Mouse (Mus musculus) heart, embryonic 15.5 days (tissue): ENCODE data around the gene Tspan14. TPM values are rescaled to one million over a fixed set of nuclear protein-coding genes. Genes with fewer than 3 reads are reported as not detected.

Source experiments
- ATAC-seq: fragments of 200-750 bp; cut with Nextera tagmentation; replicated peaks from 2 replicates; pipeline ENCODE4 v1.8.0; 2017; ENCODE audit warnings: low read depth, moderate TSS enrichment; ENCODE audit not compliant: insufficient number of reproducible peaks, insufficient read depth, low FRiP score
- H3K27ac ChIP-seq: fragments of 300-500 bp; sonication (generic); 2 replicates; pipeline ENCODE4 v1.5.1; 2015; ENCODE audit warnings: mild to moderate bottlenecking, inconsistent platforms
- H3K27me3 ChIP-seq: fragments of 300-500 bp; sonication (generic); 2 replicates; pipeline ENCODE4 v1.6.1; 2015; ENCODE audit warnings: inconsistent platforms
- H3K36me3 ChIP-seq: fragments of 300-500 bp; sonication (generic); 2 replicates; pipeline ENCODE4 v1.6.1; 2015; ENCODE audit warnings: mild to moderate bottlenecking, inconsistent platforms
- H3K4me1 ChIP-seq: fragments of 300-500 bp; sonication (generic); replicated peaks from 2 replicates; pipeline ENCODE4 v1.6.1; 2015; ENCODE audit warnings: inconsistent platforms
- H3K4me2 ChIP-seq: fragments of 300-500 bp; sonication (generic); 2 replicates; pipeline ENCODE4 v1.6.1; 2015; ENCODE audit warnings: inconsistent platforms, mild to moderate bottlenecking, moderate library complexity
- H3K4me3 ChIP-seq: fragments of 300-500 bp; sonication (generic); 2 replicates; pipeline ENCODE4 v1.5.1; 2015; ENCODE audit warnings: mild to moderate bottlenecking, inconsistent platforms
- H3K9ac ChIP-seq: fragments of 300-500 bp; sonication (generic); 2 replicates; pipeline ENCODE4 v1.6.1; 2015; ENCODE audit warnings: mild to moderate bottlenecking, inconsistent platforms
- H3K9me3 ChIP-seq: fragments of 300-500 bp; sonication (generic); replicated peaks from 2 replicates; pipeline ENCODE4 v1.6.1; 2016; ENCODE audit warnings: inconsistent platforms
- WGBS: fragments of 180-500 bp; shearing (Covaris S2); methylation state at CpG from one replicate; pipeline ENCODE4 v1.1.7; 2015; ENCODE audit warnings: mixed read lengths; 5-methylcytosine and 5-hydroxymethylcytosine counted together
- polyA plus RNA-seq: library from polyadenylated mRNA; unstranded; fragments of >200 nt; fragmentation: Nextera tagmentation; extraction: Ambion mirVana; gene quantifications from 2 replicates; pipeline ENCODE4 v1.2.1, GENCODE M21; 2015

Tspan14 gene
- polyA plus RNA-seq: 32.7 and 50.9 TPM in 2 replicates

- H3K4me3 ChIP-seq: peak within 1 kb of the TSS; percentile 94
- H3K4me1 ChIP-seq: peaks cover 40% of the 10 kb centered on the region
- peak; percentile 41 for ATAC-seq
- H3K9ac ChIP-seq: peak within 1 kb of the TSS; percentile 92
- H3K27me3 ChIP-seq: no peaks in the 10 kb centered on the region
- H3K36me3 ChIP-seq: no peaks in the 10 kb centered on the region
- H3K27ac ChIP-seq: peak within 1 kb of the TSS; percentile 92
- WGBS: under 1% methylated on average over 53 of the region's 54 CpGs
- H3K4me2 ChIP-seq: peak within 1 kb of the TSS; percentile 94
- no peaks in the 10 kb centered on the region for H3K9me3 ChIP-seq
Measured at GRCm38 (mm10) chr14:40966392-40966861, at the start of gene Tspan14. Tspan14 (minus strand) TSS chr14:40966807.

GRCm38 (mm10) chr14:41014701-41015240 is 48.2 kb upstream of the Tspan14 start:
- no peaks in the 10 kb centered on the region for H3K36me3 ChIP-seq
- H3K9ac ChIP-seq: no peak overlapping the region
- H3K27ac ChIP-seq: no peak overlapping the region
- H3K27me3 ChIP-seq: no peaks in the 10 kb centered on the region
- no peaks in the 10 kb centered on the region for H3K9me3 ChIP-seq
- no peak overlapping the region for H3K4me3 ChIP-seq
- H3K4me2 ChIP-seq: no peak overlapping the region
- 66% methylated on average over 5 of the region's 5 CpGs for WGBS
- peaks cover 20% of the 10 kb centered on the region for H3K4me1 ChIP-seq
- no peak for ATAC-seq

- ATAC-seq: peak; percentile 93
- Histone ChIP-seq H3K27me3 (no peaks in the 10 kb centered on the region), H3K9ac (peak within 1 kb of the TSS; percentile 67), H3K36me3 (no peaks in the 10 kb centered on the region), H3K4me1 (peaks cover 20% of the 10 kb centered on the region), H3K4me3 (peak within 1 kb of the TSS; percentile 63), H3K4me2 (peak within 1 kb of the TSS; percentile 91), H3K9me3 (no peaks in the 10 kb centered on the region), H3K27ac (peak within 1 kb of the TSS; percentile 69)
- 4% methylated on average over 32 of the region's 32 CpGs for WGBS
Measured at GRCm38 (mm10) chr14:41013630-41014613, 47.3 kb upstream of the Tspan14 start, which contains the start of gene Fam213a. Fam213a (minus strand) TSS chr14:41013788.

GRCm38 (mm10) chr14:41013143-41013542 is 46.5 kb upstream of the Tspan14 start:
- WGBS: 12% methylated on average over 9 of the region's 9 CpGs
- peak overlapping the region; percentile 91 for H3K4me2 ChIP-seq
- H3K36me3 ChIP-seq: no peaks in the 10 kb centered on the region
- peak overlapping the region; percentile 63 for H3K4me3 ChIP-seq
- peak overlapping the region; percentile 67 for H3K9ac ChIP-seq
- no peak overlapping the region for H3K27ac ChIP-seq
- H3K9me3 ChIP-seq: no peaks in the 10 kb centered on the region
- no peaks in the 10 kb centered on the region for H3K27me3 ChIP-seq
- H3K4me1 ChIP-seq: peaks cover 20% of the 10 kb centered on the region
- ATAC-seq: no peak

- ATAC-seq: no peak
- Histone ChIP-seq H3K4me3 (no peak overlapping the region), H3K27me3 (no peaks in the 10 kb centered on the region), H3K36me3 (no peaks in the 10 kb centered on the region), H3K4me2 (no peak overlapping the region), H3K9ac (no peak overlapping the region), H3K9me3 (no peaks in the 10 kb centered on the region), H3K4me1 (peaks cover 10% of the 10 kb centered on the region), H3K27ac (no peak overlapping the region)
- WGBS: 72% methylated on average over 3 of the region's 3 CpGs
Measured at GRCm38 (mm10) chr14:41011916-41012315, 45.3 kb upstream of the Tspan14 start.

- Histone ChIP-seq H3K4me3 (no peak overlapping the region), H3K4me2 (no peak overlapping the region), H3K9ac (no peak overlapping the region), H3K4me1 (peaks cover 10% of the 10 kb centered on the region), H3K27me3 (no peaks in the 10 kb centered on the region), H3K9me3 (no peaks in the 10 kb centered on the region), H3K27ac (no peak overlapping the region), H3K36me3 (no peaks in the 10 kb centered on the region)
- WGBS: 47% methylated on average over 2 of the region's 2 CpGs
- peak; percentile 63; the same call in 1 of the 2 replicates for ATAC-seq
Measured at GRCm38 (mm10) chr14:41008138-41008537, 41.5 kb upstream of the Tspan14 start.

- Histone ChIP-seq H3K27ac (no peak overlapping the region), H3K4me1 (peaks cover 7% of the 10 kb centered on the region), H3K4me2 (no peak overlapping the region), H3K4me3 (no peak overlapping the region), H3K9me3 (no peaks in the 10 kb centered on the region), H3K27me3 (no peaks in the 10 kb centered on the region), H3K9ac (no peak overlapping the region), H3K36me3 (no peaks in the 10 kb centered on the region)
- no peak for ATAC-seq
- WGBS: 33% methylated on average over 5 of the region's 5 CpGs
Measured at GRCm38 (mm10) chr14:41007641-41008040, 41.0 kb upstream of the Tspan14 start.

- no peaks in the 10 kb centered on the region for H3K9me3 ChIP-seq
- H3K27me3 ChIP-seq: no peaks in the 10 kb centered on the region
- H3K4me2 ChIP-seq: no peak overlapping the region
- H3K4me1 ChIP-seq: peaks cover 7% of the 10 kb centered on the region
- ATAC-seq: no peak
- no peak overlapping the region for H3K9ac ChIP-seq
- H3K4me3 ChIP-seq: no peak overlapping the region
- no peak overlapping the region for H3K27ac ChIP-seq
- 50% methylated on average over 3 of the region's 3 CpGs for WGBS
- H3K36me3 ChIP-seq: no peaks in the 10 kb centered on the region
Measured at GRCm38 (mm10) chr14:41006899-41007298, 40.3 kb upstream of the Tspan14 start.

- Histone ChIP-seq H3K27ac (no peak overlapping the region), H3K4me1 (peaks cover 7% of the 10 kb centered on the region), H3K9me3 (no peaks in the 10 kb centered on the region), H3K27me3 (no peaks in the 10 kb centered on the region), H3K9ac (no peak overlapping the region), H3K4me2 (no peak overlapping the region), H3K4me3 (no peak overlapping the region), H3K36me3 (no peaks in the 10 kb centered on the region)
- no peak for ATAC-seq
- 81% methylated on average over 10 of the region's 10 CpGs for WGBS
Measured at GRCm38 (mm10) chr14:41006263-41006662, 39.7 kb upstream of the Tspan14 start.

GRCm38 (mm10) chr14:41005716-41006115 is 39.1 kb upstream of the Tspan14 start:
- no peak overlapping the region for H3K9ac ChIP-seq
- WGBS: 84% methylated on average over 9 of the region's 9 CpGs
- no peak for ATAC-seq
- no peak overlapping the region for H3K4me2 ChIP-seq
- no peak overlapping the region for H3K27ac ChIP-seq
- no peak overlapping the region for H3K4me3 ChIP-seq
- H3K4me1 ChIP-seq: peaks cover 7% of the 10 kb centered on the region
- no peaks in the 10 kb centered on the region for H3K36me3 ChIP-seq
- H3K27me3 ChIP-seq: no peaks in the 10 kb centered on the region
- no peaks in the 10 kb centered on the region for H3K9me3 ChIP-seq
